In the genomic region with DNA sequence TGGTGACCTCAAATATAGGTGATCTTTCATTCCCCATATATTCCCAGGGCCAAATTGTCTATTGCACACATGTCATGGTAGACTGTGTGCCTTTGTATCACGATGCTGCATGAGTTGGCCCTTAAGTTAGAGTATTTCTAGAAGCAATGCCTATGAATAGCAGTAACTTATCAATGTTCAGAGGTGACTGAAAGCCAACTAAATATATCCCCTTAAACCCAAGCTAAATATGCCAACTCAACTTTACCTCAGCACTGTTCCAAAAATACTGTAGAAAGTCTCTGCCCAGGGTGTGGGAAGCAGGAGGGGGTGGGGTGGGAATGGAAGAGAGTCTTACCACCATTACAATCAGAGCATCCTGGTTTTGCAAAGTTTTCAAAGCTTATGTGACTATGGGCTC, we compare ENCODE assay signal across 18 mouse cellular contexts.
DNase-seq lines count a peak whose midpoint lies in the region; ATAC-seq and TF ChIP-seq lines count a peak whose summit lies in the region.
"Had no signal": no experiment of that assay in that cellular context is flagged by ENCODE, and none has a peak within 500 bp of the region (broad histone marks: within the 10 kb centered on the region; RNA-seq: fewer than 3 reads in every experiment).

No protein-coding gene starts in this region.

- peak; percentile 28 to 47 for DNase-seq in heart, adult 9 months (ENCODE audit: low spot score in 2 of 2)
- no peak for DNase-seq in heart, postnatal 10 days
- no peak for DNase-seq in left cerebral cortex, adult 2 months (ENCODE audit: extremely low spot score in 1 of 2, low spot score in 2 of 2)
- no peak for DNase-seq in left cerebral cortex, postnatal 4 days
- no peak for DNase-seq in kidney, postnatal 25 days
- DNase-seq: adrenal gland, postnatal 25 days; cerebellum, adult 2 months; cerebellum, postnatal 10 days; gastrocnemius, postnatal 10 days; kidney, adult 11 months; kidney, adult 9 months had no signal

- peak; percentile 73 for ATAC-seq in heart, embryonic 15.5 days (replicated peaks; ENCODE audit: insufficient number of reproducible peaks, insufficient read depth, low FRiP score, low read depth)
- ATAC-seq in erythroid progenitor cell, adult 5-6 weeks (replicated peaks; ENCODE audit: low FRiP score, poor library complexity, severe bottlenecking), result no peak
- ATAC-seq: forebrain, embryonic 14.5 days; hindbrain, postnatal 0 days had no signal

- no peak overlapping the region; the same call in 1 of the 2 replicates for H3K4me2 ChIP-seq in heart, embryonic 15.5 days
- H3K4me2 ChIP-seq: hindbrain, embryonic 13.5 days had no signal

- H3K27me3 ChIP-seq in heart, embryonic 15.5 days, result no peaks in the 10 kb centered on the region
- H3K27me3 ChIP-seq: hindbrain, embryonic 13.5 days had no signal

- intact Hi-C loops in heart, postnatal 10 days (cut with DNase I), result no loop called here
- intact Hi-C loops in left cerebral cortex, adult 2 months (cut with DNase I), result no loop called here
- intact Hi-C loops in left cerebral cortex, postnatal 4 days (cut with DNase I), result no loop called here

- 56% methylated on average over 1 of the region's 1 CpGs for WGBS in heart, embryonic 15.5 days

- no peaks in the 10 kb centered on the region for H3K36me3 ChIP-seq in heart, embryonic 15.5 days
- H3K36me3 ChIP-seq: embryonic facial prominence, embryonic 10.5 days; forebrain, embryonic 10.5 days; hindbrain, embryonic 13.5 days had no signal

- TF ChIP-seq CTCF in left cerebral cortex, adult 2 months (IDR thresholded peaks at IDR 0.05), result no peak

- no peak overlapping the region for H3K4me3 ChIP-seq in left cerebral cortex, adult 2 months
- H3K4me3 ChIP-seq in heart, embryonic 15.5 days, result no peak overlapping the region
- H3K4me3 ChIP-seq: embryonic facial prominence, embryonic 10.5 days; forebrain, embryonic 10.5 days; hindbrain, embryonic 13.5 days had no signal

- peak overlapping the region; percentile 32 for H3K27ac ChIP-seq in left cerebral cortex, adult 2 months
- peak overlapping the region; percentile 83 for H3K27ac ChIP-seq in heart, embryonic 15.5 days
- H3K27ac ChIP-seq: embryonic facial prominence, embryonic 10.5 days; hindbrain, embryonic 13.5 days; hindbrain, postnatal 0 days had no signal

- H3K9ac ChIP-seq in heart, embryonic 15.5 days, result no peak overlapping the region
- H3K9ac ChIP-seq: hindbrain, embryonic 13.5 days had no signal

- H3K9me3 ChIP-seq in heart, embryonic 15.5 days (replicated peaks), result no peaks in the 10 kb centered on the region
- H3K9me3 ChIP-seq: embryonic facial prominence, embryonic 10.5 days; forebrain, embryonic 10.5 days; hindbrain, embryonic 13.5 days had no signal

- H3K4me1 ChIP-seq in heart, embryonic 15.5 days (replicated peaks), result peaks cover 50% of the 10 kb centered on the region

Comparison
In these comparisons a context has a peak if more than half of its experiments do, and no peak if none do; other contexts are left out.
1. DNase-seq: peak in heart, adult 9 months (2 of 2); none in heart, postnatal 10 days (0 of 2), left cerebral cortex, adult 2 months (0 of 2), left cerebral cortex, postnatal 4 days (single experiment) and kidney, postnatal 25 days (0 of 2).